Mouse (Mus musculus) neural tube, embryonic 15.5 days (tissue): ENCODE data around the gene Mlf2. TPM values are rescaled to one million over a fixed set of nuclear protein-coding genes. Genes with fewer than 3 reads are reported as not detected.

Experiments used
- polyA plus RNA-seq: library from polyadenylated mRNA; unstranded; fragments of >200 nt; fragmentation: Nextera tagmentation; extraction: Ambion mirVana; gene quantifications from 2 replicates; pipeline ENCODE4 v1.2.1, GENCODE M21; 2015

The Mlf2 gene
- polyA plus RNA-seq, 1 experiment from 2014 or later, result 603 TPM

Other genes with a start within 250 kb of the Mlf2 start
- 99.9 and 132 TPM in 2 replicates for gene Emg1, start 219.2 kb upstream of the Mlf2 start, polyA plus RNA-seq
- 267 and 291 TPM in 2 replicates for gene Phb2, start 219.1 kb upstream of the Mlf2 start, polyA plus RNA-seq
- 4.8 and 24.7 TPM in 2 replicates for gene Ptpn6, start 192.7 kb upstream of the Mlf2 start, polyA plus RNA-seq
- 572 and 623 TPM in 2 replicates for gene Grcc10, start 190.0 kb upstream of the Mlf2 start, polyA plus RNA-seq
- 0.17 TPM in 1 of 2 replicates, not detected in the other for gene Gm45234, start 175.4 kb upstream of the Mlf2 start, polyA plus RNA-seq
- gene Atn1, start 174.9 kb upstream of the Mlf2 start, polyA plus RNA-seq, result 23.1 and 24.0 TPM in 2 replicates
- 197 and 226 TPM in 2 replicates for gene Eno2, start 161.7 kb upstream of the Mlf2 start, polyA plus RNA-seq
- gene Lrrc23, start 151.7 kb upstream of the Mlf2 start, polyA plus RNA-seq, result 1.5 and 1.7 TPM in 2 replicates
- 7.9 and 9.2 TPM in 2 replicates for gene Spsb2, start 122.7 kb upstream of the Mlf2 start, polyA plus RNA-seq
- gene Tpi1, start 117.1 kb upstream of the Mlf2 start, polyA plus RNA-seq, result 481 and 545 TPM in 2 replicates
- 190 and 199 TPM in 2 replicates for gene Usp5, start 101.9 kb upstream of the Mlf2 start, polyA plus RNA-seq
- 23.7 and 52.8 TPM in 2 replicates for gene Cdca3, start 101.8 kb upstream of the Mlf2 start, polyA plus RNA-seq
- gene Gnb3, start 91.1 kb upstream of the Mlf2 start, polyA plus RNA-seq, result 0.69 and 0.70 TPM in 2 replicates
- gene P3h3, start 73.6 kb upstream of the Mlf2 start, polyA plus RNA-seq, result 22.2 and 24.0 TPM in 2 replicates
- 28.9 and 33.8 TPM in 2 replicates for gene Gpr162, start 67.4 kb upstream of the Mlf2 start, polyA plus RNA-seq
- 0.17 and 0.61 TPM in 2 replicates for gene Cd4, start 43.2 kb upstream of the Mlf2 start, polyA plus RNA-seq
- 3.2 and 3.5 TPM in 2 replicates for gene Lag3, start 19.7 kb upstream of the Mlf2 start, polyA plus RNA-seq
- gene Ptms, start 11.3 kb upstream of the Mlf2 start, polyA plus RNA-seq, result 637 and 745 TPM in 2 replicates
- gene Cops7a, start 34.2 kb downstream of the Mlf2 start, polyA plus RNA-seq, result 95.4 and 112 TPM in 2 replicates
- 59.4 and 72.4 TPM in 2 replicates for gene Pianp, start 65.3 kb downstream of the Mlf2 start, polyA plus RNA-seq
- 18.5 and 19.5 TPM in 2 replicates for gene Zfp384, start 77.8 kb downstream of the Mlf2 start, polyA plus RNA-seq
- gene Ing4, start 108.4 kb downstream of the Mlf2 start, polyA plus RNA-seq, result 129 and 133 TPM in 2 replicates
- 17.3 and 21.5 TPM in 2 replicates for gene Acrbp, start 118.3 kb downstream of the Mlf2 start, polyA plus RNA-seq
- gene Lpar5, start 136.5 kb downstream of the Mlf2 start, polyA plus RNA-seq, result 1.0 and 1.2 TPM in 2 replicates
- gene Chd4, start 164.6 kb downstream of the Mlf2 start, polyA plus RNA-seq, result 87.5 and 93.9 TPM in 2 replicates
- 47.8 and 58.0 TPM in 2 replicates for gene Nop2, start 200.5 kb downstream of the Mlf2 start, polyA plus RNA-seq
- gene Iffo1, start 213.9 kb downstream of the Mlf2 start, polyA plus RNA-seq, result 20.1 and 24.6 TPM in 2 replicates
- 1,563 and 1,690 TPM in 2 replicates for gene Gapdh, start 235.1 kb downstream of the Mlf2 start, polyA plus RNA-seq